Mouse (Mus musculus): Measurements from ENCODE around the gene Cyp2c50.
"Not testable (repeated sequence)": the region's sequence is repeated elsewhere in the genome, so short reads cannot be mapped to it uniquely, and the experiment has no call there.

DNA sequence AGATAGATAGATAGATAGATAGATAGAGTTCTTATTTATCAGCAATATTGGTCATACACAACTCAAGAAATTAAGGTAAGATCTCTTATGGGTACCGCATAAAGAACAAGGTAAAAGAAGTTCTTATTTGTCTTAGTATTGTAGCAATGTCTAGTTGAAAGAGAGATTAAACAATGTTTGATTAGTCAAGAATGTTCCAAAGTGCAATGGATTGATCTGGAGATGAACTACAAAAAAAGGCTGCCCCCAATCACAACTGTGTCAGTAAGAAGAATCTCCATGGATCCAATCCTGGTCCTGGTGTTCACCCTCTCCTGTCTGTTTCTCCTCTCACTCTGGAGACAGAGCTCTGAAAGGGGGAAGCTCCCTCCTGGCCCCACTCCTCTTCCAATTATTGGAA, at the start of gene Cyp2c50:
- not testable (repeated sequence) for TF ChIP-seq CTCF (IDR thresholded peaks at IDR 0.05; ENCODE audit: control insufficient read depth, insufficient read depth, low read length); POLR2A (IDR thresholded peaks at IDR 0.05; ENCODE audit: borderline replicate concordance, control insufficient read depth, low read depth, low read length)

Measured in bone marrow, adult 2 months (tissue).